Mouse (Mus musculus): ENCODE results near the gene Nfkbie. TPM values are rescaled to one million over a fixed set of nuclear protein-coding genes. Genes with fewer than 3 reads are reported as not detected.

Nfkbie gene
- polyA plus RNA-seq, 1 experiment: 2.1 TPM

DNA sequence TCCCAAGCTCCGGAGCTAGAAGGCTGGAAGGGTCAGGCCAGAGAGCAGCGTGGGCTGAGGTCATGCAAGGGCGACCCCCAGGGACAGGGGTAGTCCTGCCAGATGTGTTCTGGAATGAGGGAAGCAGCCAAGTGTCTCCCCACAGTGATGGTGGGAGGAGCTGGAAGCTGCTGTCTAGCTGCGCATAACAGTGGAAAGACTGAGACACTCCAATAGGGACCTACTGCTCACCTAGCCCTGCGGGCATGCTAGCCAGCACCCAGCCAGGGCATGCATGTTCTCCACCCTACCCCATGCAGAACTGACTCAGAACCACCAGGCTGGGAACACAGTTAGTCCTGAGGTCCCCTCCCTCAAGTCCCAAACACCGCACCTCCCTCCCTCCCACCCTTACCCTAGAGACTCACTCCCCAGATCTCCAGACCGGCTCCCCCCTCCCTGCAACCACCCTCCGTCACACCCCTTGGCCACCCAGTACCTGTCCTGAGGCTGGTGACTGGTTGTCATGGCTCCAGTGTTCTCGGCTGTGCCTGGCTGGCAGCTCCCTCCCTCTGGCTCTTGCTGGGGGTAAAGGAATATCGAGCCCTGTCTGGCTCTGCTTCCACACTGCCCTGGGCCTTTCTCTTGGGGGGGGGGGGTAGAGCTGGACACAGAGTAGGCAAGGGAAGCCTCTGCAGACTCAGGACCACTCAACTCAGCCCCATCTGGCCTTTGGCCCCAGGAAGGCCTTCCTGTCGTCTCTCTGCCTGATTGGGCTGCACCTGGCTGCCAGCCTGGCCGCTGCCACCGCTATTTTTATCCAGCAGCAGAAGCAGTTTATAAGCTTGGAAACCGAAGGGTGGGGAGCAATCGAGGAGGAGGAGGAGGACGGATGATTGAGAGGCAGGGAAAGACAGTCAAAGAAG lies 36.5 kb downstream of the Nfkbie start:
- Histone ChIP-seq H3K4me1 (ENCODE audit: control insufficient read depth, insufficient read depth, low read length) (peaks cover 9% of the 10 kb centered on the region), H3K4me3 (ENCODE audit: insufficient read depth, low read length) (peak overlapping the region; percentile 28; the same call in 1 of the 2 replicates)

DNA sequence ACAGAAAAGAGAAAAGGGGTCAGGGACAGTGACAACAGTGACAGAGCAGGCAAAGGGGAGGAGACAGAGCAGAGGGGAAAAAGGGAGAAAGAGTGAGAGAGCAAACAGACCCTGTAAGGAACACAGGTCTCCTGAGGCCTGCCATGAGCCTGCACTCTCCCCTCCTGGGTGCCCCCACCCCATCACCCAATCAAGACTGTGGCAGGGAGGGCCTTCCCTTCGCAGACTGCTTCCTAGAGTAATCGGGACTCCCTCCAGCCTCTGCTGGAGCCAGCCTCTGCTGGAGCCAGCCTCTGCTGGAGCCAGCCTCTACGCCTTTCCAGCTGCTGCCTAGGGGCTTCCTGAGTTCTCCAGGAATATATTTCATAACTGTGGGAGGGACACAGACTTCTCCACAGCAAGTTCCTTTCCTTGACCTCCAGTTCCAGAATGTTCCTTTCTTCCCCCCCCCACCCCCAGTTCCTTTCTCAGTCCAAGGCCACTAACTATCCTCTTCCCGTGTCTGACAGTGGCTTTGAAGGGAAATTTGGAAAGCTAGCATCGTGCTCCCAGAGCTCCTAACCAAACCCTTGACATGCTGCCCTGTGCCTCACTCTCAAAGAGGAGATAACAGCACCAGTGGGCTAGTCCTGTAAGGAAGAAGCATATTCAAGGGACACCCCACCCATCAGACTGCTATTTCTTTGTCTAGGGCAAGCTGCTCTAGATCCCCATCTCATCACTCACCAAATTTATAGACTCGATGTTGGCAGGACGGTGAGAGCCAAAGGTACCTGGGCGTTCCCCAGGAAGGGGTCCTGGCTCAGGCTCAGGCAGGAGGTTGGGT lies 37.3 kb downstream of the Nfkbie start:
- TF ChIP-seq POLR2A (IDR thresholded peaks at IDR 0.05; ENCODE audit: extremely low read depth, insufficient read depth, low read length) (no peak), CTCF (IDR thresholded peaks at IDR 0.05; ENCODE audit: extremely low read depth, insufficient read depth, low read length) (no peak)
- H3K4me3 ChIP-seq (ENCODE audit: insufficient read depth, low read length): peak overlapping the region; percentile 28; the same call in 1 of the 2 replicates
- 0 out of 2 replicates have a peak overlapping the region, but pooled peaks have one; percentile 45 for H3K27ac ChIP-seq (ENCODE audit: insufficient read depth, low read length)
- peaks cover 9% of the 10 kb centered on the region for H3K4me1 ChIP-seq (ENCODE audit: control insufficient read depth, insufficient read depth, low read length)

More for the DNA sequence above, 36.5 kb downstream of the Nfkbie start:
- 0 out of 2 replicates have a peak overlapping the region, but pooled peaks have one; percentile 51 for H3K27ac ChIP-seq (ENCODE audit: insufficient read depth, low read length)
- TF ChIP-seq POLR2A (IDR thresholded peaks at IDR 0.05; ENCODE audit: extremely low read depth, insufficient read depth, low read length) (0 out of 2 replicates have a peak, but pooled peaks have one; percentile 11), CTCF (IDR thresholded peaks at IDR 0.05; ENCODE audit: extremely low read depth, insufficient read depth, low read length) (no peak)

DNA sequence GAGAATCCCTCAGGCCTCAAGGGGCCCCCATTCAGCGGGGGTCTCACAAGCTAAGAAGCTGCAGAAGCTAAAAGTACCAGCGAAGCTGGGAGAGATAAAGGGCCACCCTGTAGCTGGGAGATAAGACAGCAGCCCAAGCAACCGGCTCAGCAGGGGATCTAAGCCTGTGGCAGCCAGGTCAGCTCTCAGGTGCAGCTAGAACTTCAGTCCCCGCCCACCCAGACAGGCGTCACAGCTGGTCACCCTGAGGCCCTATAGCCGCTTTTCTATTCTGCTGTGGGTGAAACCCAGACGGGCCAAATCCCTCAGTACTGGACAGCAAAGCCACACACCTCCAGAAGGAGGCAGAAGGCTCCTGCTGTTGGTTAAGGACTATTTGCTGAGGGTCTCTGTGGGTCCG lies 38.0 kb downstream of the Nfkbie start:
- TF ChIP-seq CTCF (IDR thresholded peaks at IDR 0.05; ENCODE audit: extremely low read depth, insufficient read depth, low read length): no peak
- Histone ChIP-seq H3K27ac (ENCODE audit: insufficient read depth, low read length) (no peak overlapping the region), H3K4me3 (ENCODE audit: insufficient read depth, low read length) (no peak overlapping the region), H3K4me1 (ENCODE audit: control insufficient read depth, insufficient read depth, low read length) (peaks cover 9% of the 10 kb centered on the region)

DNA sequence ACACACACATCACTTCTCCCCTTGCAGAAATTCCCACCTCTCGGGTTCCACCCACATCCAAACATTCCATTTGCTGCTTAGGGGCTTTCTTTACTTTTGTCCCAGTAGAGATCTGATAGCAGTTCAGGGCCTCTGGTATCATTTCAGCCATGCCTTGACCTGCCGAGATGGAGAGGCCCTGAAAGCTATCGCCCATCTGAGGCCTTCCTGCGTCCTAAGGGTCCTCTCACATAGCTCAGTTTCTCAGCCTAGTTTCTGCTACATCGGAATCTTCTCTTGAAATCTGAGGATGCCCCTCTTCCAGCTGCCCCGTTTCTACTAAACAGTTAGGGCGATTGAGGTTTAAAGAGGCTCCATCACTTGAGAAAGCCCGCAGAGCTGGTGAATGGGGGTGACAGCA lies 38.7 kb downstream of the Nfkbie start:
- Histone ChIP-seq H3K4me3 (ENCODE audit: insufficient read depth, low read length) (no peak overlapping the region), H3K27ac (ENCODE audit: insufficient read depth, low read length) (no peak overlapping the region), H3K4me1 (ENCODE audit: control insufficient read depth, insufficient read depth, low read length) (peaks cover 9% of the 10 kb centered on the region)
- no peak for TF ChIP-seq CTCF (IDR thresholded peaks at IDR 0.05; ENCODE audit: extremely low read depth, insufficient read depth, low read length)
- no peak for TF ChIP-seq POLR2A (IDR thresholded peaks at IDR 0.05; ENCODE audit: extremely low read depth, insufficient read depth, low read length)

DNA sequence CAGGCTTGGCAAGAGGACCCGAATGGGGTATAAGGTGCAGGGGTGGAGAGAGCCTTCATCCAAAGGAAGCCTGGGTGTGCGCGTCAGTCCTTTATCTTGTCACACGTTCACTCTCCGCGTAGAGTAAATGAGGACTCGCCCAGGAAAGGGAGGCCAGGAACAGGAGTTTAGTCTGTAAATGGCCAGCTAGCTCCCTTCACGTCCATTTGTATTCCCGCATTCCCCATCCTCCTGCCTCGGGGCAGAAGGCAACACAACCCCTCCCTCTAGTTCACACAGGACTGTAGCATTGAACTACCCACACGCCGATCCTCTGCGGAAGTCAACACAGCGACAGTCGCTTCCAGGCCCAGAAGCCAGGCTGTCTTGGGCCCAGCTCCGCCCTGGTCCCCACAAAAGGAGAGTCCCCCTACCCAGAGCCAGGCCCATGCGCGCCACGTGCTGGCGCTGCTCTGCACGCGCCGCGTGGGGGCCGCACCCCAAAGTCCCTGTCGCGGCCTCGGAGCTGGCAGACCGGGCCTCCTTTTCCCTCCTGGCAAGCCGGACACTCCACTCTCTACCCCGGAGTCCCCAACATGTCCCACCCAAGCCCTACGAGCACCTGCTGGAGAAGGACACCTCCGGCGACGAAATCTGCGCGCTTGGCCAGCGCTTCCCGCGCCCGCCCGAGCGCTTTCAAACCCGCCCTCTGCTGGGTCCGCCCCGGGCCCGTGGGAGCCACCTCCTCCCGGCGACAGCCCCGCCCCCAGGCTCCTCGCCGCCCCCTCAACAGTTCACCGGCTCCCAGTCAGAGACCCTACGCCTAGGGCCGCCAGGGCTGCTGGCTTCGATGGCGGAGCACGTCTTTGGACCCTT lies 39.6 kb downstream of the Nfkbie start:
- Histone ChIP-seq H3K4me3 (ENCODE audit: insufficient read depth, low read length) (peak overlapping the region; percentile 38), H3K27ac (ENCODE audit: insufficient read depth, low read length) (no peak overlapping the region), H3K4me1 (ENCODE audit: control insufficient read depth, insufficient read depth, low read length) (peaks cover 9% of the 10 kb centered on the region)
- no peak for TF ChIP-seq CTCF (IDR thresholded peaks at IDR 0.05; ENCODE audit: extremely low read depth, insufficient read depth, low read length)
- TF ChIP-seq POLR2A (IDR thresholded peaks at IDR 0.05; ENCODE audit: extremely low read depth, insufficient read depth, low read length): no peak

DNA sequence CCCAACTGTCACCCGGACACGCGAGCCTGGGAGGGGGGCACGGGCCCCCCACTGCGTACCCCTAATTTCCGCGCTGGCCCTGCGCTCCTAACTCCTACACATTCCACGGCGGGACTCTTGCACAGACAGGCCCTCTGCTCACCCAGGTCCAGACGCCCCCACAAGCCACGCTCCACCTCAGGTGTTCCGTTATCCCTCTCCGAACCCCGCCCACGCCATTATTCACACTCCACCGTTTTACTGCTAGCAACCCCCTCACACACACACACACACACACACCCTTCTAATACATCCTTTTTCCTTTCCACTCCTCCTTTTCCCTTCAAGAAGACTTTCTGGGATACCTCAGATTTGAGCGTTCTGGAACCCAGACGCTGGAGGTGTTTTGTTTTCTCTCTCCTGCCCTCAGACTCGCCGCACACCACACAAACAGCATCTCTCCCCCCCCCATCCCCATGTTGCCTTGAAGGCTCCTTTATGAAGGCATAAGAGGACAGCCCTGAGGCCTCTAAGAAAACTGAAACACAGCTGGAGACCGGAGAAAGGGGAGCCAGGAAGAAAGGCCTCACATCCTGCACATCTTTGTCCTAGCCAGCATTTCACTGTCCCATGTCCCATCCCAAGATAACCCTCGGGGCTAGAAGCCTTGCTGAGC lies 40.4 kb downstream of the Nfkbie start:
- peaks cover 9% of the 10 kb centered on the region for H3K4me1 ChIP-seq (ENCODE audit: control insufficient read depth, insufficient read depth, low read length)
- TF ChIP-seq POLR2A (IDR thresholded peaks at IDR 0.05; ENCODE audit: extremely low read depth, insufficient read depth, low read length) (no peak), CTCF (IDR thresholded peaks at IDR 0.05; ENCODE audit: extremely low read depth, insufficient read depth, low read length) (no peak)
- no peak overlapping the region for H3K27ac ChIP-seq (ENCODE audit: insufficient read depth, low read length)
- H3K4me3 ChIP-seq (ENCODE audit: insufficient read depth, low read length): peak overlapping the region; percentile 38

DNA sequence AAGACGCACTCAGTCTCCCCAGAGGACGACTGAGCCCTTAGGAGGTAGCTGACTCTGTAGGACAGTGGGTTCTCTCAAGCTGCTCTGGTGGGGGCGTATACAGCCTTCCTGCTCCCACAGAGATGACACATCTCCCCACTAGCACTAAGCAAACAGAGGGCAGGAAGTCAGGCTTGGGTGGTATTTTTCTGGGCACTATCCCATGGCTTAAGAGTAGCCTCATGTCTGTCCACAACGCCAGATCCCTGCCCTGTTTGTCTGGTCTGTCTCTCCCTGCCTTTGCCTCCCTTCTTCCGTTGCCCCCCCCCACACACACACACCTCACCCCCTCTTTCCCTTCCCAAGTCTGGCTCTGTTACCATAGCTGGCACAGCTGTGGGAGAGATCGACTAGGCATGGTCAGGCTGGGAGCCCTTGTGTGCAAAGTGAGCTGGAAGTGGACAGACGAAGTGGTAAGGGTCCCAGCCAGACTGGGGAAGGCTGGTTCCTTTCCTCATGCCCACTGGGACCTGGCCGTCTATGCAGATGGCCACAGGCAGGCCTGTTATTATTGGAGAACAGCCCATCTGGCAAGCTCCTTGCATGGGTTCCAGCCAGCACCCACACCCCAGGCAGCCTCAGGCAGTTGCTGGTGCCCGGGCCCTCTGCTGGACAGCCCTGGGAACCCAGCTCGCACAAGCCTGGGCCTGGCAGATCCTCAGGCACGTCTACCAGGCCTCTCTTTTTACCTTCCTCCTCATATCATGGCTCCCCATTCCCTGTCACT lies 41.3 kb downstream of the Nfkbie start:
- H3K27ac ChIP-seq (ENCODE audit: insufficient read depth, low read length): no peak overlapping the region
- TF ChIP-seq POLR2A (IDR thresholded peaks at IDR 0.05; ENCODE audit: extremely low read depth, insufficient read depth, low read length) (no peak), CTCF (IDR thresholded peaks at IDR 0.05; ENCODE audit: extremely low read depth, insufficient read depth, low read length) (peak; percentile 35; the same call in 1 of the 2 replicates)
- H3K4me3 ChIP-seq (ENCODE audit: insufficient read depth, low read length): no peak overlapping the region
- peaks cover 9% of the 10 kb centered on the region for H3K4me1 ChIP-seq (ENCODE audit: control insufficient read depth, insufficient read depth, low read length)

DNA sequence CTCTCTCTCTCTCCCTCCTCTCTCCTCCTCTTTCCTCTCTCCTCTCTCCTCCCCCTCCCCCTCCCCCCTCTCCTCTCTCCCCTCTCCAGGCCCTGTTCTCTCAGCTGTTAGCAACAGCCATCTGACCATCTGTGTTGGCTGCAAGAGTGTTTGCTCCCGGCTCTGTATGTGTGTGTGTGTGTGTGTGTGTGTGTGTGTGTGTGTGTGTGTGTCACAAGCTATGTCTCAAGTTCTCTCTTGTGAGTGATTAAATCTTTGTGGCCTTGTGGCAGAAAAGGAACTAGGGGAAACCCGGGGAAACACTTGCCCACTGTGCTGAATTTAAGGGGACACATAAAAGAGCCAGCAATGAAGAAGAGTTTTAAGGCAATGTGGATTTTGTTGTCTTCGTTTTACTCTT lies 42.3 kb downstream of the Nfkbie start:
- no peak overlapping the region for H3K4me3 ChIP-seq (ENCODE audit: insufficient read depth, low read length)
- no peak for TF ChIP-seq POLR2A (IDR thresholded peaks at IDR 0.05; ENCODE audit: extremely low read depth, insufficient read depth, low read length)
- TF ChIP-seq CTCF (IDR thresholded peaks at IDR 0.05; ENCODE audit: extremely low read depth, insufficient read depth, low read length): no peak
- no peak overlapping the region for H3K27ac ChIP-seq (ENCODE audit: insufficient read depth, low read length)
- peaks cover 6% of the 10 kb centered on the region for H3K4me1 ChIP-seq (ENCODE audit: control insufficient read depth, insufficient read depth, low read length)

All from cortical plate, adult 2 months (tissue).